Mouse (Mus musculus): ENCODE results near the gene Lmntd1. TPM values are rescaled to one million over a fixed set of nuclear protein-coding genes. Genes with fewer than 3 reads are reported as not detected.

Gene Lmntd1
- polyA plus RNA-seq, 1 experiment from 2014 or later = not detected

GRCm38 (mm10) chr6:145478821-145479271 lies 135.3 kb downstream of the Lmntd1 start:
- 62% methylated on average over 4 of the region's 4 CpGs for WGBS
- ATAC-seq (replicated peaks; ENCODE audit: low FRiP score) (no peak), DNase-seq (ENCODE audit: low spot score) (no peak)
- H3K27ac ChIP-seq (ENCODE audit: low read depth, low read length) = no peak overlapping the region
- no peak overlapping the region for H3K4me2 ChIP-seq
- no peak overlapping the region for H3K4me3 ChIP-seq (ENCODE audit: low read depth, low read length)
- no peak overlapping the region for H3K9ac ChIP-seq (ENCODE audit: low read depth, low read length)
- no peaks in the 10 kb centered on the region for H3K4me1 ChIP-seq (replicated peaks; ENCODE audit: control insufficient read depth, insufficient read depth, low read length)
- no peaks in the 10 kb centered on the region for H3K9me3 ChIP-seq (ENCODE audit: control insufficient read depth, low read length)
- no peaks in the 10 kb centered on the region for H3K36me3 ChIP-seq (ENCODE audit: control insufficient read depth, insufficient read depth, low read length)
- no peaks in the 10 kb centered on the region for H3K27me3 ChIP-seq (replicated peaks; ENCODE audit: control insufficient read depth, insufficient read depth, low read length)

GRCm38 (mm10) chr6:145477367-145477905 lies 136.7 kb downstream of the Lmntd1 start:
- ATAC-seq (replicated peaks; ENCODE audit: low FRiP score) = no peak
- H3K27ac ChIP-seq (ENCODE audit: low read depth, low read length) = no peak overlapping the region
- no peak for DNase-seq (ENCODE audit: low spot score)
- H3K27me3 ChIP-seq (replicated peaks; ENCODE audit: control insufficient read depth, insufficient read depth, low read length) = no peaks in the 10 kb centered on the region
- H3K9ac ChIP-seq (ENCODE audit: low read depth, low read length) = no peak overlapping the region
- no peak overlapping the region for H3K4me2 ChIP-seq
- no peaks in the 10 kb centered on the region for H3K36me3 ChIP-seq (ENCODE audit: control insufficient read depth, insufficient read depth, low read length)
- no peaks in the 10 kb centered on the region for H3K4me1 ChIP-seq (replicated peaks; ENCODE audit: control insufficient read depth, insufficient read depth, low read length)
- WGBS = 62% methylated on average over 10 of the region's 10 CpGs
- no peak overlapping the region for H3K4me3 ChIP-seq (ENCODE audit: low read depth, low read length)
- H3K9me3 ChIP-seq (ENCODE audit: control insufficient read depth, low read length) = no peaks in the 10 kb centered on the region

- Histone ChIP-seq H3K27me3 (replicated peaks; ENCODE audit: control insufficient read depth, insufficient read depth, low read length) (no peaks in the 10 kb centered on the region), H3K27ac (ENCODE audit: low read depth, low read length) (no peak overlapping the region), H3K4me3 (ENCODE audit: low read depth, low read length) (no peak overlapping the region), H3K4me1 (replicated peaks; ENCODE audit: control insufficient read depth, insufficient read depth, low read length) (no peaks in the 10 kb centered on the region), H3K9ac (ENCODE audit: low read depth, low read length) (no peak overlapping the region), H3K9me3 (ENCODE audit: control insufficient read depth, low read length) (no peaks in the 10 kb centered on the region), H3K4me2 (no peak overlapping the region), H3K36me3 (ENCODE audit: control insufficient read depth, insufficient read depth, low read length) (no peaks in the 10 kb centered on the region)
- DNase-seq (ENCODE audit: low spot score) (no peak), ATAC-seq (replicated peaks; ENCODE audit: low FRiP score) (no peak)
- WGBS = 83% methylated on average over 11 of the region's 11 CpGs
Measured at GRCm38 (mm10) chr6:145471638-145472247, 142.4 kb downstream of the Lmntd1 start.

- ATAC-seq (replicated peaks; ENCODE audit: low FRiP score) (no peak), DNase-seq (ENCODE audit: low spot score) (no peak)
- no peak overlapping the region for H3K4me2 ChIP-seq
- no peak overlapping the region for H3K27ac ChIP-seq (ENCODE audit: low read depth, low read length)
- no peaks in the 10 kb centered on the region for H3K9me3 ChIP-seq (ENCODE audit: control insufficient read depth, low read length)
- H3K4me3 ChIP-seq (ENCODE audit: low read depth, low read length) = no peak overlapping the region
- H3K27me3 ChIP-seq (replicated peaks; ENCODE audit: control insufficient read depth, insufficient read depth, low read length) = no peaks in the 10 kb centered on the region
- H3K36me3 ChIP-seq (ENCODE audit: control insufficient read depth, insufficient read depth, low read length) = no peaks in the 10 kb centered on the region
- 81% methylated on average over 8 of the region's 8 CpGs for WGBS
- H3K9ac ChIP-seq (ENCODE audit: low read depth, low read length) = no peak overlapping the region
- no peaks in the 10 kb centered on the region for H3K4me1 ChIP-seq (replicated peaks; ENCODE audit: control insufficient read depth, insufficient read depth, low read length)
Measured at GRCm38 (mm10) chr6:145469260-145469943, 144.7 kb downstream of the Lmntd1 start.

GRCm38 (mm10) chr6:145464027-145464426 lies 150.1 kb downstream of the Lmntd1 start:
- DNase-seq (ENCODE audit: low spot score) (no peak), ATAC-seq (replicated peaks; ENCODE audit: low FRiP score) (no peak)
- Histone ChIP-seq H3K4me2 (no peak overlapping the region), H3K4me1 (replicated peaks; ENCODE audit: control insufficient read depth, insufficient read depth, low read length) (no peaks in the 10 kb centered on the region), H3K4me3 (ENCODE audit: low read depth, low read length) (no peak overlapping the region), H3K36me3 (ENCODE audit: control insufficient read depth, insufficient read depth, low read length) (no peaks in the 10 kb centered on the region), H3K27me3 (replicated peaks; ENCODE audit: control insufficient read depth, insufficient read depth, low read length) (no peaks in the 10 kb centered on the region), H3K9me3 (ENCODE audit: control insufficient read depth, low read length) (no peaks in the 10 kb centered on the region), H3K9ac (ENCODE audit: low read depth, low read length) (no peak overlapping the region), H3K27ac (ENCODE audit: low read depth, low read length) (no peak overlapping the region)
- 76% methylated on average over 4 of the region's 4 CpGs for WGBS

GRCm38 (mm10) chr6:145462677-145463245 lies 151.4 kb downstream of the Lmntd1 start:
- 71% methylated on average over 12 of the region's 12 CpGs for WGBS
- Histone ChIP-seq H3K9ac (ENCODE audit: low read depth, low read length) (no peak overlapping the region), H3K36me3 (ENCODE audit: control insufficient read depth, insufficient read depth, low read length) (no peaks in the 10 kb centered on the region), H3K4me1 (replicated peaks; ENCODE audit: control insufficient read depth, insufficient read depth, low read length) (no peaks in the 10 kb centered on the region), H3K27ac (ENCODE audit: low read depth, low read length) (no peak overlapping the region), H3K9me3 (ENCODE audit: control insufficient read depth, low read length) (no peaks in the 10 kb centered on the region), H3K27me3 (replicated peaks; ENCODE audit: control insufficient read depth, insufficient read depth, low read length) (no peaks in the 10 kb centered on the region), H3K4me3 (ENCODE audit: low read depth, low read length) (no peak overlapping the region), H3K4me2 (no peak overlapping the region)
- ATAC-seq (replicated peaks; ENCODE audit: low FRiP score) (no peak), DNase-seq (ENCODE audit: low spot score) (no peak)

GRCm38 (mm10) chr6:145457066-145457465 lies 157.1 kb downstream of the Lmntd1 start:
- Histone ChIP-seq H3K4me2 (no peak overlapping the region), H3K27ac (ENCODE audit: low read depth, low read length) (no peak overlapping the region), H3K9me3 (ENCODE audit: control insufficient read depth, low read length) (no peaks in the 10 kb centered on the region), H3K4me3 (ENCODE audit: low read depth, low read length) (no peak overlapping the region), H3K9ac (ENCODE audit: low read depth, low read length) (no peak overlapping the region), H3K36me3 (ENCODE audit: control insufficient read depth, insufficient read depth, low read length) (no peaks in the 10 kb centered on the region), H3K4me1 (replicated peaks; ENCODE audit: control insufficient read depth, insufficient read depth, low read length) (no peaks in the 10 kb centered on the region), H3K27me3 (replicated peaks; ENCODE audit: control insufficient read depth, insufficient read depth, low read length) (no peaks in the 10 kb centered on the region)
- 74% methylated on average over 15 of the region's 15 CpGs for WGBS
- DNase-seq (ENCODE audit: low spot score) (no peak), ATAC-seq (replicated peaks; ENCODE audit: low FRiP score) (no peak)

GRCm38 (mm10) chr6:145450628-145451403 lies 163.3 kb downstream of the Lmntd1 start:
- Histone ChIP-seq H3K4me1 (replicated peaks; ENCODE audit: control insufficient read depth, insufficient read depth, low read length) (no peaks in the 10 kb centered on the region), H3K9me3 (ENCODE audit: control insufficient read depth, low read length) (no peaks in the 10 kb centered on the region), H3K9ac (ENCODE audit: low read depth, low read length) (no peak overlapping the region), H3K36me3 (ENCODE audit: control insufficient read depth, insufficient read depth, low read length) (no peaks in the 10 kb centered on the region), H3K4me2 (no peak overlapping the region), H3K27ac (ENCODE audit: low read depth, low read length) (no peak overlapping the region), H3K4me3 (ENCODE audit: low read depth, low read length) (no peak overlapping the region), H3K27me3 (replicated peaks; ENCODE audit: control insufficient read depth, insufficient read depth, low read length) (no peaks in the 10 kb centered on the region)
- ATAC-seq (replicated peaks; ENCODE audit: low FRiP score) = no peak
- WGBS = 70% methylated on average over 15 of the region's 15 CpGs
- DNase-seq (ENCODE audit: low spot score) = no peak

Data from liver, embryonic 11.5 days (tissue).